Mouse (Mus musculus) lung, embryonic 16.5 days (tissue): ENCODE results near the gene Sfxn3. TPM values are rescaled to one million over a fixed set of nuclear protein-coding genes. Genes with fewer than 3 reads are reported as not detected.

Experiments
- ATAC-seq: fragments of 200-750 bp; cut with Nextera tagmentation; 2 replicates; pipeline ENCODE4 v1.8.0; 2017; ENCODE audit warnings: low read depth, mild to moderate bottlenecking, moderate library complexity
- H3K27ac ChIP-seq: fragments of 300-500 bp; sonication (generic); 2 replicates; pipeline ENCODE4 v1.5.1; 2014; ENCODE audit warnings: mild to moderate bottlenecking, control low read depth, low read length
- H3K27me3 ChIP-seq: fragments of 300-500 bp; sonication (generic); 2 replicates; pipeline ENCODE4 v1.6.1; 2014; ENCODE audit warnings: low read depth, low read length, mixed read lengths; ENCODE audit not compliant: control insufficient read depth, insufficient read depth
- H3K36me3 ChIP-seq: fragments of 300-500 bp; sonication (generic); 2 replicates; pipeline ENCODE4 v1.6.1; 2014; ENCODE audit warnings: low read length; ENCODE audit not compliant: control insufficient read depth, insufficient read depth
- H3K4me1 ChIP-seq: fragments of 300-500 bp; sonication (generic); replicated peaks from 2 replicates; pipeline ENCODE4 v1.6.1; 2014; ENCODE audit warnings: low read length, mixed read lengths; ENCODE audit not compliant: control insufficient read depth, insufficient read depth
- H3K4me2 ChIP-seq: fragments of 300-500 bp; sonication (generic); 2 replicates; pipeline ENCODE4 v1.6.1; 2014; ENCODE audit warnings: low read depth, low read length, control low read depth
- H3K4me3 ChIP-seq: fragments of 300-500 bp; sonication (generic); 2 replicates; pipeline ENCODE4 v1.5.1; 2014; ENCODE audit warnings: mild to moderate bottlenecking, low read length, control low read depth
- H3K9ac ChIP-seq: fragments of 300-500 bp; sonication (generic); 2 replicates; pipeline ENCODE4 v1.6.1; 2014; ENCODE audit warnings: low read length, control low read depth
- H3K9me3 ChIP-seq: fragments of 300-500 bp; sonication (generic); 2 replicates; pipeline ENCODE4 v1.6.1; 2016; ENCODE audit warnings: low read length; ENCODE audit not compliant: control insufficient read depth
- WGBS: fragments of 180-500 bp; shearing (Covaris S2); extraction: QIAGEN DNeasy Blood & Tissue Kit; methylation state at CpG from one replicate; pipeline ENCODE4 v1.1.7; 2014; 5-methylcytosine and 5-hydroxymethylcytosine counted together
- polyA plus RNA-seq: library from polyadenylated mRNA; unstranded; fragments of >200 nt; fragmentation: Nextera tagmentation; extraction: Ambion mirVana; gene quantifications from 2 replicates; pipeline ENCODE4 v1.2.1, GENCODE M21; 2015

Sfxn3 gene
- polyA plus RNA-seq, 1 experiment from 2014 or later = 26.0 TPM

DNA sequence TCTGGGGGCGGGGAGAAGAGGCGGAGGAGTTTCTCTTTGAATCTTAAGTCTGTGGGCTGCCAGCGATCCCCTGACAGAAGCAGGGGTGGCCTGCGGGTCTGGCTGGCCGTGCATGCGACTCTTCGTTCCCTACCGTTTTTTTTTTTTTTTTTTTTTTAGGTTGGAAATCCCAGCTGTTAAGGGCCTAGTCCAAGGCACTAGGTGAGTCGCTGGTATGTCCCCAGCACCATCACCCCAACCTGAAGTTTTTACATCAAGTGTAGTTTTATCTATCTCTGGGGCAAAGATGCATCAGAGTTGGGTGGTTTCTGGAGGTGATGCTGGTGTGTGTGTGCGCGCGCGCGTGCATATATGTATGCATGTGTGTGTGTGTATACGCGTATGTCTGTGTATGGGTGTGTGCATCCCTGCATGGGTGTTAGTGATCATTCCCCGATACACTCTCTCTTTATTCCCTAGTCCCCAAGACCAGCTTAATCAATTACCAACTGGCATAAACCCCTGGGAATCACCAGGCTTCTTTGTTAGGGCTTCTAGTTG, 28.8 kb downstream of the Sfxn3 start:
- ATAC-seq = no peak
- Histone ChIP-seq H3K27ac (peak overlapping the region; percentile 97), H3K4me2 (peak overlapping the region; percentile 88), H3K4me1 (peaks cover 52% of the 10 kb centered on the region), H3K4me3 (peak overlapping the region; percentile 76), H3K9ac (peak overlapping the region; percentile 90), H3K36me3 (no peaks in the 10 kb centered on the region), H3K27me3 (peaks cover 43% of the 10 kb centered on the region), H3K9me3 (no peaks in the 10 kb centered on the region)
- 13% methylated on average over 17 of the region's 17 CpGs for WGBS

DNA sequence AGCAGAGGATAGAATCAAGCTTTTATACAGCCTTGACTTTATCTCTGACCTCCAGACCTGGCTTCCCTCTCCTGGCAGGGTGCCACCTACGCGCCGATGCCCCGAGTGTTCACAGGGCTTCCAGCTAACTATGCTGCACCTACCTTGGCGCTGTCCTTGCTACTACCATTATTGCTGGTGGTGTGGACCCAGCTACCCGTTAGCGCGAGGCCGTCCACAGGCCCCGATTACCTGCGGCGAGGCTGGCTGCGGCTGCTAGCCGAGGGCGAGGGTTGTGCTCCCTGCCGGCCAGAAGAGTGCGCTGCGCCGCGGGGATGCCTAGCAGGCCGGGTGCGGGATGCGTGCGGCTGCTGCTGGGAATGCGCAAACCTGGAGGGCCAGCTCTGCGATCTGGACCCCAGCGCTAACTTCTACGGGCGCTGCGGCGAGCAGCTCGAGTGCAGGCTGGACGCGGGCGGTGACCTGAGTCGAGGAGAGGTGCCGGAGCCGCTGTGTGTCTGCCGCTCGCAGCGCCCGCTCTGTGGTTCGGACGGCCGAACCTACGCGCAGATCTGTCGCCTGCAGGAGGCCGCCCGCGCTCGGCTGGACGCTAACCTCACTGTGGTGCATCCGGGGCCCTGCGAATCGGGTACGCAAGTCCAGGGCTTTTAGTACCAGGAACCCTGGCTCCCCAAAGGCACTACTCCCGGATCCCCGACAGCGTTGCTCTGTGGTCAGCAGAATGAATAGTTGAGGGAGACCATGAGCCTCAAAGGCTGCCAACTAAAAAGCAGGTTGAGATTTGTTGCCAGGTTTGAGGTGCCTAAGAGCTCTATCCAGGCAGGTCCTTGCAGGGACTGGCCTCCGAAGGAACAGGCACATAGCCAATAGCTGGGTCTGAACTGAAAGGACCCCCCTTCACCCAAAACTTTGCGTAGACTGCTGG, 29.5 kb downstream of the Sfxn3 start:
- 1% methylated on average over 62 of the region's 62 CpGs for WGBS
- H3K36me3 ChIP-seq = no peaks in the 10 kb centered on the region
- no peak overlapping the region for H3K27ac ChIP-seq
- peaks cover 53% of the 10 kb centered on the region for H3K4me1 ChIP-seq
- H3K4me2 ChIP-seq = peak overlapping the region; percentile 88
- peak overlapping the region; percentile 76 for H3K4me3 ChIP-seq
- H3K9me3 ChIP-seq = no peaks in the 10 kb centered on the region
- ATAC-seq = no peak
- peak overlapping the region; percentile 61 for H3K9ac ChIP-seq
- peaks cover 47% of the 10 kb centered on the region for H3K27me3 ChIP-seq

DNA sequence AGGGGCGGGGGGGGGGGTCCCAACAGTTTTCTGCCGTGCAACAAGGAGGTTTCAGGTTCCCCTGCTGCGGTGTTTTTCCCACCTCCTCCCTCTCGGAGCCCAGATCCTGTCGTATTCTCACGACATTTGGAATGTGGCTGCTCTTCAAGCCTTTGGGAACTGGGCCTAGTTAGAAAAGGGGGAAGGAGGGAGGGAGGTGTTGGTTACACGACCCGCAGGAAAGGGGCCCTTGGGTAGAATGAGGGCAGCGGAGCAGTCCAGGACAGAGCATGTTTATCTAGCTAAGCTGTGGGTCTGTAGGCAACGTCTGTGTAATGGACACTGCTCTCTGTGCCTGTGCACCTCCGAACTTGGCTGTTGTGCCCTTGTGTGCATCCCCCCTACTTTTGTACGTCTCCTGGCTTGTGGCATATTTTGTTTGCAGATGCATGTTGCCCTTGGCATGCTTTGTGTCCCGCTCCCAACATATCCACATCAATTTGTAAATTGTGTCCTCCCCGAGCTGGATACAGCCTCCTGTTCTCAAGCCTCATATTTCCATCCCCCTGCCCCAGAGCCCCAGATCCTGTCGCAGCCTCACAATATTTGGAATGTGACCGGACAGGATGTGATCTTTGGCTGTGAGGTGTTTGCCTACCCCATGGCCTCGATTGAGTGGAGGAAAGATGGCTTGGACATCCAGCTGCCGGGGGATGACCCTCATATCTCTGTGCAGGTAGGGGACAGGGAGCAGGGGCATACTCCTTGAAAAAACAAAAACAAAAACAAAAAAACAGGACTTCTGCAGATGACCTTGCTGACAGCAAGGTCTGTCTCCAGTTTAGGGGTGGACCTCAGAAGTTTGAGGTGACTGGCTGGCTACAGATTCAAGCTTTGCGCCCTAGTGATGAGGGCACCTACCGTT, 30.7 kb downstream of the Sfxn3 start:
- Histone ChIP-seq H3K36me3 (no peaks in the 10 kb centered on the region), H3K9me3 (no peaks in the 10 kb centered on the region), H3K9ac (no peak overlapping the region), H3K27me3 (peaks cover 50% of the 10 kb centered on the region), H3K4me3 (no peak overlapping the region), H3K27ac (no peak overlapping the region), H3K4me1 (peaks cover 53% of the 10 kb centered on the region), H3K4me2 (no peak overlapping the region)
- 9% methylated on average over 20 of the region's 20 CpGs for WGBS
- ATAC-seq = no peak

DNA sequence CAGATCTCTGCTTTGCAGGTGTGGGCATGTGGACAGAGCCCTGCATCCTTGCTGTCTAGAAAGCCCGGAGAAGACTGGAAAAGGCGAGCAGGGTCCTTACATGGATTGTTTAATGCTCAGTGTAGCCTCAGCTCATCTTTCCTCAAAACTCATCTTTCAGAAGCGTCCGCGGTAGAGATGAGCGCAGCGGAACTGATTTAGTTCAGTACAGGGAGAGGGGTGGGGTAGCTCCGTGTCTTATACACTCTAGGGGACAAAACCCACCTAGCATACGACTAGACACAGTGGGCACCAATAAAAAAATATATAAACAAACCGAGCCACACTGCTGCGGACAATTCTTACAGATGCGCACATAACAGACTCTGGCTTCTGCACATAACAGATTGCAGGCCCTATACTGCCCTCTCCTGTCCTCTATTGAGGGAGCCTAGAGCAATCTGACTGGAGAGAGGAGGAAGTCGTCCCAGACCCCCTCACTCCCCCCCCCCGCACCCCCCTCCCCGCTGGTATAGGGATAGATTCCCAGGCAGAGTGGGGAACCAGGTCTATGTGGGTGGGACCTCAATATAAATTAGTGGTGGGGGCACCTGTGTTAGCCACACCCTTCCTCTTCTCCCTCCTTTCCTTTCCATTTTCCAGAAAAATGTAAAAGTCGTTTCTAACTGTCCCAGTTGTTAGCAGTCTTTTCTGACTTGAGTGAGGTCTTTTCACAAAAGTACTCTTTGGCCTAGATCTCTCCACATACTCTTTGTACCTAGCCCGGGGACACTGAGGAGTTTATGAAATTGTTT, 31.9 kb downstream of the Sfxn3 start:
- Histone ChIP-seq H3K9ac (peak overlapping the region; percentile 42), H3K4me1 (peaks cover 50% of the 10 kb centered on the region), H3K36me3 (no peaks in the 10 kb centered on the region), H3K27me3 (peaks cover 57% of the 10 kb centered on the region), H3K27ac (peak overlapping the region; percentile 18; the same call in 1 of the 2 replicates), H3K4me2 (peak overlapping the region; percentile 60), H3K9me3 (no peaks in the 10 kb centered on the region), H3K4me3 (peak overlapping the region; percentile 36)
- ATAC-seq = peak; percentile 18; the same call in 1 of the 2 replicates
- WGBS = 8% methylated on average over 17 of the region's 17 CpGs

DNA sequence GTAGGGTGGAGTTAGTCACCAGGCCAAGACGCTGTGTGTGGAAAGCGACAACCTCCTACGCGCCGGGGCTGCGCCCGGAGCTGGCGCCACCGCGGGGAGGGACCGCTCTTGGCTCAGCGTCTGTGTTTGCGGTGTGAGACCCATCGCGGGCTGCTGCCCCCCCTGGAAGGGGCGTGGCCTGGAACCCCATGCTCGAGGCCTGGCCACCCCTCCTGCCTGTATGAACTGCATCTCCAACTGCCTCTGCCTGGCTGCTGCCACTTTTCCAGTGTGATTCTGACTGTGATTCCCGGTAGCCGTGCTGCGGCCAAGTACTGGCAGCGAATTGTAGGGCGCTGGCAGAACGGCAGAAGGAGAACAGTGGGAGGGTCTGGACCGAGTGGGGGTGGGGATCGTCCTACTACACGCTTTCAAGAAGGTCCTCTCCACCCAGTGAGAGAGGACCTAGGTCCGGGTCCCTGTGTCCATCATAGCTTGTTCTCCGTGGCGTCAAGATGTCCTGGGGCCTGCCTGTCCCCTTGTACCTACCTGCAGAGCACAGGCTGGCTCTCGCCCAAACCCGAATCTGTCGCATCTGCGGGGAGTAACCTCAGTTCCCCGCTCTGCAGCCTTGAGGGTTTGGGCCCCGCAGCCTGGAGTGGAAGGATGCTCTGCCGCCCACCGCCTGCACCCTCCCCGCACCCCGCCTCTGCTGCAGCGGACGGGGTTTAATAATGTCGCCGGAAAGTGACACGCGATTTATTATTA, 32.6 kb downstream of the Sfxn3 start:
- Histone ChIP-seq H3K4me3 (peak overlapping the region; percentile 36), H3K4me1 (peaks cover 50% of the 10 kb centered on the region), H3K36me3 (no peaks in the 10 kb centered on the region), H3K9me3 (no peaks in the 10 kb centered on the region), H3K4me2 (peak overlapping the region; percentile 60), H3K27ac (peak overlapping the region; percentile 18), H3K9ac (peak overlapping the region; percentile 42), H3K27me3 (peaks cover 57% of the 10 kb centered on the region)
- WGBS = 1% methylated on average over 45 of the region's 45 CpGs
- peak; percentile 60 for ATAC-seq

DNA sequence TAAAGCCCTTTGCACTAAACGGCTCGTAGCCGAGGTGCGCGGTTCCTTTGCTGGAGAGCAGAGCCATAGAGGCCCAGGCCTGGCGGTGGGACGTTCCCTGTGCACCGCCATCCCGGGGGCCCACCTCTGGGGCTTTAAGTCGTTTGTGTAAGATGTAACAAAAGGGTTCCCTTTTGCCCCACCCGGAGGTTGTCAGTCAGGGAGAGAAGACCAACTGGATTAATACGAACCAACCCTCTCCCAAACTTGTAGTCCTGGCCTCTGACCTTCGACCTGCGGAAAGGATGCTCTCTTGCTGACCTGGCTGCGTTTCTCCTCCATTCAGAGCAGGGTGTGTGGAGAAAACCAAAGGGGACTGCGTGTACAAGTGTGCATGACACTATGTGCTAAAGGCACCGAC, 33.4 kb downstream of the Sfxn3 start:
- Histone ChIP-seq H3K4me3 (peak overlapping the region; percentile 36), H3K36me3 (no peaks in the 10 kb centered on the region), H3K9ac (peak overlapping the region; percentile 34; the same call in 1 of the 2 replicates), H3K9me3 (no peaks in the 10 kb centered on the region), H3K4me1 (peaks cover 46% of the 10 kb centered on the region), H3K27me3 (peaks cover 57% of the 10 kb centered on the region), H3K27ac (no peak overlapping the region), H3K4me2 (peak overlapping the region; percentile 60)
- 1% methylated on average over 17 of the region's 17 CpGs for WGBS
- ATAC-seq = no peak

DNA sequence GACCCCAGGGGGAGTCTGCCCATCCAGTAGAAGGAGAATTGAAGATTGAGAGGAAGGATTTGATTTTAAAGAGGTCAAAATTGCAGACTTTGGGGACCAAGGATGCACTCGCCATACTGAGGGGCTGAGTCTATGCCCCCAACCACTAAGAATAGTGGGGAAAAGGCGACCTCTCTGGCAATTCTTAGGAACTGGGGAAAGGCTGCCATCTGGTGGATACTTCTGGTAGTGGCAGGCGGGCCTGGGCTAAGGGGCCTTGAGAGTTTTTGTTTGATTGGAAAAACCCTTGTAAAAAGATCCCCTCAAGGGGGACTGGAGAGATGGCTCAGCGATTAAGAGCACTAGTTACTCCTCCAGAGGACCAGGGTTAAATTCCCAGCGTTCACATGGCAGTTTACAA, 34.0 kb downstream of the Sfxn3 start:
- no peaks in the 10 kb centered on the region for H3K36me3 ChIP-seq
- H3K27me3 ChIP-seq = peaks cover 54% of the 10 kb centered on the region
- peaks cover 41% of the 10 kb centered on the region for H3K4me1 ChIP-seq
- no peaks in the 10 kb centered on the region for H3K9me3 ChIP-seq
- H3K4me3 ChIP-seq = peak overlapping the region; percentile 19; the same call in 1 of the 2 replicates
- H3K9ac ChIP-seq = 0 out of 2 replicates have a peak overlapping the region, but pooled peaks have one; percentile 4
- WGBS = 0% methylated on average over 5 of the region's 5 CpGs
- H3K4me2 ChIP-seq = peak overlapping the region; percentile 44
- no peak overlapping the region for H3K27ac ChIP-seq
- no peak for ATAC-seq
